Mouse (Mus musculus): ENCODE measurements at regions not wholly inside any gene's neighbourhood (a gene's known extent, or its start where the extent isn't known, plus 50 kb on each side); places are given as distances from the start of the nearest gene placed in this dataset.

DNA sequence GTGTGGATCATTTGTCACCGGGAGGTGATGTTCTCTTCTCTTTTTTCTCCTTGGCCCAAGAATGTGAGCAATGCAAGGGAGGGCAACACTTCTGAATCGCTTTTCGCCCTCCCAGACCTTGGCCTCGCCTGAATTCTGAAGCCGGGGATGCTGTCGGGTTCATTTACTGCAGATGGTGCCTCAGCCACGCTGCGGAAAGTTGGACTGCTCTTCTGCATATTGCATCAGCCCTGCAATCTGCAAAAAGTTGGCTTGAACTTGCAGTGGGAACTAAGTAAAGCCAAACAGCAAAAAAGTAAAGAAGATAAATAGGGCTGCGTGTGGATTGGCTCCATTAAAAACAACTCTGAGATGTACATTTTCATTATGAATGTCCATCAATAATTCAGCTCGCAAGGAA is 55.9 kb upstream of the Dok5 start:
- DNase-seq (ENCODE audit: low spot score), result peak; percentile 34

DNA sequence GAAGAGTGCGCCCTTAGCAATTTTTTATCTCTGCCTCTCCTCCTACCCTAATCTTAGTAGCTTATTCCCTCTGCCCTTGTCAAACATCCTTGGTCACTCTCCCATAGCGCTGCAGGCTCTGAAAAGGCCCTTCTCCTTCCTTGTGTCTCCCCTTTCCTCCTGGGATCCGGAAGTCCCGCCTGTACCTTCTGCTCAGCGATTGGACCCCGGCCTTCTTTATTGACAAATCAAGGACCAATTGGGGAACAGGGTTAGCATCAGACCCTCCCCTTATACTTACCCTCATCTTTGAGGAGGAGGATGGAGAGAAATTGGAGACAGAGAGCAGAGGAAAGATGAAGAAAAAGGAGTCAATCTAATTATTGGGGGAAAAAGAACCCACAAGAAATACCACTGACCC is 57.9 kb upstream of the Dok5 start:
- no peak for DNase-seq (ENCODE audit: low spot score)

DNA sequence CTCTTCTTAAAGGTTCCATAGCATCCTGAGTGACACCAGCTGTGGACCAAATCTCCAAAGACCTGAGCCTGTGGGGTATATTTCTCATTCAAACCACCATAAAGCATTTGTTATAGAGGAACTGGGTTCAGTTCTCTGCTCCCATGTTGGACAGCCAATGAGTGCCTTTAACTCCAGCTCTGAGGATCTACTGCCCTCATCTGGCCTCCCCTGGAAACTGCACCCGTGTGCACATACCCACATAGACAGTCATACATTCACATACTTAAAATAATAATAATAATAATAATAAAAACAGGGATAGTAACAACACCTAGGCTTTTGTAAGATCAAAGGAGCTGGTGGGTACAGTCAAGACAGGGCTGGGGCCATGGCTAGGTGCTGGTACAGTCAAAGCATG is 58.8 kb upstream of the Dok5 start:
- DNase-seq (ENCODE audit: low spot score), result no peak

DNA sequence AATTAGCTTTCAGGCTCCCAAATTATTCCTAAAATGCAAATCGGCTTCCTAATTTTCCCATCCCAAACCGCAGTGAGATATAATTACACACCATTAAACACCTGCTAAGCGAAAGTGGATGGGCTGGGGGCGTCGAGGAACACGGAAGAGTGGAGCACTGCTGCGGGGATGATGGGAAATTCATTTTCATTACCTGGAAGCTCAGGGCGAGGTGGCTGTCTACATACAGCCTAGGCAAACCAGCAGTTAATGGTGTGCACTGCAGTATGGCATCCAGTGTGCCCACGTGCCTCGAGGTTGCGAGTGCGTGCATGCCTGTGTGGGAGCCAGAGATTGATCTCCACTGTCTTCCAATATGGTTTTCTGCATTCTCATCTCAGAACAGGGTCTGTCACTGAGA is 62.6 kb upstream of the Dok5 start:
- no peak for DNase-seq (ENCODE audit: low spot score)

DNA sequence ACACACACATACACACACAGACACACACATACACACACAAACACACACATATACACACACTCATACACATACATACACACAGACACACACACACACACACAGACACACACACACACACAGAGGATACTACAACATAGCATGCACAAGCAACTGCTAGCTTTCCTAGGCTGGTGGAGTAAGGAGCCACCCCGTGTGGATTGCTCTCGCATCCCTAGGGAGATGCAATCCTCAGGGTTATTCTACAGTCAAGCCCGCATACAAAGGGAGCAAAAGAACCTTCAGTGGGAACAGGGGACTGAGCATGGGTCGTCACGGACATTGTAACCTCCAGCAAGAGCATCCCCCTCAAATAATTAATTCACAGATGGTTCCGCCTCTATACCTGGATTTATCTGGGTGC is 63.1 kb upstream of the Dok5 start:
- DNase-seq (ENCODE audit: low spot score), result no peak

DNA sequence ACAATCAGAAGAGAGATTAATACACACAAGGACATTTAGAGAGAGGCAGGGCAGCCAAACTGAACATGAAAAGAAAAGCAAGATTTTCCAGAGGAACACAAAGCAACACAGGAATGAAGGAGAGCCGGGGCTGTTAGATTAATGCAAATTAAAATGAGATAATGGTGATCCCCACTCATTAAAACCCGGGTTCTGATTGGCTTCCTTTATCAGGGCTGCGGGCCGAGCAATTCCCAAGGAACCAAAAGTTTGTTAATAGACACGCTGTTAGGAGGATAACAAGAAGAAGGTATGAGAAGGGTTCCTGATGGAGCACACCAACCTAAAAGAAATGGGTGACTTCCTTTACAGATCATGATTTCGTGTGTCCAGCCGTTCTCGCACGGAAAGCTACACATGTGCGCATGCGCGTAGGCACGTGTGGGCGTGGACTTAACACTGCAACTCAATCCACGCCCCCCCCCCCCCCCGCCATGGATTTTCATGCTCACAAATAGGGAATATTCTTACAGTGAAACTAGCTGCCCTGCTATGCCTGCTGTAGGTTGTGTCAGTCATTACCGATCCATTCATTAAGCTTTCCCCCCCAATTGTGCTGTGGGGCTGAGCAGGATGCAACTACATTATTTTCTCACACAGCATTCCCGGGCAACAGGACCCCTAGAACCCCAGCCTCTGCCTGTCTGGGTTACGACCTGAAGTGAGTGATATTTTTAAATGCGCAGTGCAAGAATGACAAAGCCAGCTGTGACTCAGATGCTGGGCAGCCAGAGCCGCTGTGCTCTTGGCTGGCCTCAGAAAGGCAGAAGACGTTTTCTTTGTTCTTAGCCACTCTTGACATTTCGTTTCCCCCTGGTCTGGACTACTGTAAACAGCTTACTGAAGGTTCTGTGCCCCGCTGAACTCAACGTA is 60.5 kb upstream of the 4930470P17Rik start:
- peak; percentile 68 for DNase-seq (ENCODE audit: low spot score)

DNA sequence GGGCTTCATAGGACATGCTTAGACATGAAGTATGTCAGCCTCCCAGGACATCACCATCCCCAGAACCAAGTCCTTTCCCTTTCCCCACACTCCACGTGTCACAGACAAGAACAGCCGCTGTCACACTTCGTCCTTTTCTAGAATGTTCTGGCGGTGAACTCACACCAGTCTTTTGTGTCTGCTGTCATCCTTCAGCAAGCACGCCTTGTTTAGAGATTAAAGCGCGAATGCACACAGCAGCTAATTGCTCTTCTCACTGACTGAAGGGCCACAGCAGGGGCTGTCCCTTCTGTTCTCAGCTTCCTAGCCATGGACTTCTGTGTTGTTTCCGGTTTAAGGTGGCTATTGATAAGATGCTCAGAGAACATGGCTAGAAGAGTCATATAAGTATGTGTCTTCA is 57.5 kb upstream of the 4930470P17Rik start:
- DNase-seq (ENCODE audit: low spot score), result no peak

DNA sequence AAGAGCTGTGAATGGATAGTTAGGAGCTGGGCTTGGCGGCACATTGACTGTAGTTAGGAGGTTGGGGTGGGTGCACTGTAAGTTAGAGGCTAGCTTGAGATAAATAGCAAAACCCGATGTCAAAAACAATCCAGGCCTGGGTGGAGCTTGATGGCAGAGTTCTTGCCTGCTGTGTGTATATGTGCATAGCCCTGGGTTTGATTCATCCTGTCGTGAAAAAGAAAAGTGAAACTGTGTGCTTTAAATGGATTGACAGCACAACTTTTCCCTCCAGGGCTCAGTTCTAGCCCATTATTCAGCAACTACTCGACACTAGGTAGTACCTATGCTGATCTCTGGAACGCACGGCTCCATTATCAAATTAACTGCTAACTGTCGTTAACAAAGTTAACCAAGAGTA is 56.7 kb upstream of the 4930470P17Rik start:
- DNase-seq (ENCODE audit: low spot score), result no peak

DNA sequence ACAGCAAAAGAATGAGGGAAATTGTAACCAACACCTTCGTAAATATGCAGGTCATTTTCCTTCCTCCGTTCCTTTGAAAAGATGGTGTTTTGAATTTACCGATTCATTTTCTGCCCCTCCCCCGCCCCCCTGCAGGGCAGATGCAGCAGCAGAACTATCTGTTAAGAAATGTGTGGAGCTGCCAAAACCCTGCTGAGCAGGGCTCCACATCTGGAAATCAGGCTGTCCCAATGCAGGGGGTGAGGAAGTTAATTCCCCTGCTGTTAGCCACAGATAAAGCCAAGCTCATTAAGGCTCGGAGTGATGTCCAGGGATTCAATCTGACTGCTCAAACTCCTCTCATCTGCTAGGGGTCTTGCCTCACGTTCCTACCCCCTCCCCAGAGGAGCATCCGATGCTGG is 56.0 kb upstream of the 4930470P17Rik start:
- no peak for DNase-seq (ENCODE audit: low spot score)

DNA sequence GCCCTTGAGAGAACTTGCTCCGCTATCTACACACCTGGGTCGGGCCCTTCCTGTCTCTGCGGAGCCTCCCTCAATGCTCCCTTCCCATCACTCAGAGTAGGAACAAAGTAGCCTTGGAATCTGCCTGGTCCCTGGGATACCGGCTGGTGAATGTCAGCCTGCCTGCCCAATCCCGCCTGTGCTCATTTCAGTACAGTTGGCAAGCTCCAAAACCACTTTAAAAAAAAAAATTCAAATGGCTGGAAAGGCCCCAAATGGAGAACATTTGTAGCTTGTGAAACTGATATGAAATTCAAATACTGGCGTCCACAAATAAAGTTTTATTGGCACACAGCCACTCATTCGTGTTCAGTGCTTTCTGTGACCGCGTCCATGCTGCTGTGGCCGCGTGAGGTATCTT is 50.3 kb upstream of the 4930470P17Rik start:
- no peak for DNase-seq (ENCODE audit: low spot score)
